In genomic region chr10:119006866-119007575, GRCm38 (mm10) we compare ENCODE assay signal across 10 mouse cellular contexts.
DNase-seq lines count a peak whose midpoint lies in the region.
"Had no signal": no experiment of that assay in that cellular context is flagged by ENCODE, and none has a peak within 500 bp of the region (broad histone marks: within the 10 kb centered on the region; RNA-seq: fewer than 3 reads in every experiment).

No protein-coding gene starts in this region.

- intact Hi-C loops in left cerebral cortex, postnatal 4 days (cut with DNase I), result no loop called here
- intact Hi-C loops in left cerebral cortex, postnatal 14 days (cut with DNase I), result no loop called here

- peak; percentile 27 for DNase-seq in left cerebral cortex, postnatal 4 days
- no peak for DNase-seq in left cerebral cortex, postnatal 14 days (ENCODE audit: low spot score in 2 of 2)
- peak; percentile 83 for DNase-seq in cerebellum, adult 11-12 months
- DNase-seq in cerebellum, postnatal 36 days, result peak; percentile 69 to 71
- peak; percentile 47 for DNase-seq in urinary bladder, adult 2 months (ENCODE audit: low spot score)
- no peak for DNase-seq in retina, postnatal 1 day
- no peak for DNase-seq in c-Kit-positive CD71-positive TER-119-positive erythroid progenitor cells, embryonic 14.5 days (ENCODE audit: low spot score)
- DNase-seq: gastrocnemius, postnatal 25 days; liver; thymus, adult 18-20 months had no signal

Comparison
In these comparisons a context has a peak if more than half of its experiments do, and no peak if none do; other contexts are left out.
1. DNase-seq: peak in left cerebral cortex, postnatal 4 days (single experiment), cerebellum, adult 11-12 months (single experiment), cerebellum, postnatal 36 days (2 of 2) and urinary bladder, adult 2 months (single experiment); none in left cerebral cortex, postnatal 14 days (0 of 2), retina, postnatal 1 day (single experiment) and c-Kit-positive CD71-positive TER-119-positive erythroid progenitor cells, embryonic 14.5 days (single experiment).